Mouse (Mus musculus) kidney, embryonic 16.5 days (tissue): ENCODE measurements around the gene Zswim3. TPM values are rescaled to one million over a fixed set of nuclear protein-coding genes. Genes with fewer than 3 reads are reported as not detected.
"Not testable (repeated sequence)": the region's sequence is repeated elsewhere in the genome, so short reads cannot be mapped to it uniquely, and the experiment has no call there.

Experiments used
- ATAC-seq: fragments of 200-750 bp; cut with Nextera tagmentation; 2 replicates; pipeline ENCODE4 v1.8.0; 2017; ENCODE audit warnings: moderate TSS enrichment; ENCODE audit not compliant: low FRiP score, low TSS enrichment
- H3K27ac ChIP-seq: fragments of 300-500 bp; sonication (generic); 2 replicates; pipeline ENCODE4 v1.5.1; 2014; ENCODE audit warnings: low read length
- H3K27me3 ChIP-seq: fragments of 300-500 bp; sonication (generic); 2 replicates; pipeline ENCODE4 v1.6.1; 2014; ENCODE audit warnings: low read length, control low read depth, mixed read lengths; ENCODE audit not compliant: insufficient read depth
- H3K36me3 ChIP-seq: fragments of 300-500 bp; sonication (generic); 2 replicates; pipeline ENCODE4 v1.6.1; 2014; ENCODE audit warnings: low read length, control low read depth, mixed read lengths; ENCODE audit not compliant: insufficient read depth
- H3K4me1 ChIP-seq: fragments of 300-500 bp; sonication (generic); 2 replicates; pipeline ENCODE4 v1.6.1; 2014; ENCODE audit warnings: low read length, control low read depth, mixed read lengths; ENCODE audit not compliant: insufficient read depth
- H3K4me2 ChIP-seq: fragments of 300-500 bp; sonication (generic); replicated peaks from 2 replicates; pipeline ENCODE4 v1.6.1; 2014; ENCODE audit warnings: low read depth, low read length
- H3K4me3 ChIP-seq: fragments of 300-500 bp; sonication (generic); 2 replicates; pipeline ENCODE4 v1.5.1; 2014; ENCODE audit warnings: mild to moderate bottlenecking, low read length
- H3K9ac ChIP-seq: fragments of 300-500 bp; sonication (generic); replicated peaks from 2 replicates; pipeline ENCODE4 v1.6.1; 2014; ENCODE audit warnings: low read length
- H3K9me3 ChIP-seq: fragments of 300-500 bp; sonication (generic); 2 replicates; pipeline ENCODE4 v1.6.1; 2016; ENCODE audit warnings: low read length, control low read depth
- WGBS: fragments of 180-500 bp; shearing (Covaris S2); extraction: QIAGEN DNeasy Blood & Tissue Kit; methylation state at CpG from one replicate; pipeline ENCODE4 v1.1.7; 2014; 5-methylcytosine and 5-hydroxymethylcytosine counted together
- polyA plus RNA-seq: library from polyadenylated mRNA; unstranded; fragments of >200 nt; fragmentation: Nextera tagmentation; extraction: Ambion mirVana; gene quantifications from 2 replicates; pipeline ENCODE4 v1.2.1, GENCODE M21; 2015

The Zswim3 gene
- polyA plus RNA-seq, 1 experiment from 2014 or later, result 11.9 TPM

GRCm38 (mm10) chr2:164832748-164833301 lies 27.9 kb downstream of the Zswim3 start, which contains the start of gene Ctsa:
TSS of gene Ctsa (plus strand) at chr2:164832873.
- Histone ChIP-seq H3K27ac (peak within 1 kb of the TSS; percentile 84), H3K27me3 (no peaks in the 10 kb centered on the region), H3K9me3 (no peaks in the 10 kb centered on the region), H3K9ac (peak within 1 kb of the TSS; percentile 81), H3K4me3 (peak within 1 kb of the TSS; percentile 70), H3K4me2 (peak within 1 kb of the TSS; percentile 94), H3K36me3 (peaks cover 12% of the 10 kb centered on the region; the same call in 1 of the 2 replicates), H3K4me1 (peaks cover 9% of the 10 kb centered on the region)
- whole genome bisulfite sequencing, result under 1% methylated on average over 35 of the region's 35 CpGs
- peak; percentile 74 for ATAC-seq

GRCm38 (mm10) chr2:164833314-164833959 lies 28.5 kb downstream of the Zswim3 start, which contains the start of gene Neurl2:
TSS of gene Neurl2 (minus strand) at chr2:164833456.
- ATAC-seq, result peak; percentile 73
- Histone ChIP-seq H3K4me3 (peak within 1 kb of the TSS; percentile 70), H3K27ac (peak within 1 kb of the TSS; percentile 84), H3K27me3 (no peaks in the 10 kb centered on the region), H3K36me3 (peaks cover 18% of the 10 kb centered on the region), H3K4me1 (peaks cover 9% of the 10 kb centered on the region), H3K9me3 (no peaks in the 10 kb centered on the region), H3K4me2 (peak within 1 kb of the TSS; percentile 94), H3K9ac (peak within 1 kb of the TSS; percentile 81)
- under 1% methylated on average over 31 of the region's 31 CpGs for WGBS

GRCm38 (mm10) chr2:164834531-164834930 lies 29.6 kb downstream of the Zswim3 start:
- no peak for ATAC-seq
- H3K27me3 ChIP-seq, result no peaks in the 10 kb centered on the region
- H3K4me1 ChIP-seq, result peaks cover 9% of the 10 kb centered on the region
- peak overlapping the region; percentile 70 for H3K4me3 ChIP-seq
- no peaks in the 10 kb centered on the region for H3K9me3 ChIP-seq
- H3K4me2 ChIP-seq, result peak overlapping the region; percentile 94
- H3K9ac ChIP-seq, result peak overlapping the region; percentile 81
- peaks cover 29% of the 10 kb centered on the region for H3K36me3 ChIP-seq
- H3K27ac ChIP-seq, result no peak overlapping the region
- WGBS, result 35% methylated on average over 8 of the region's 8 CpGs

GRCm38 (mm10) chr2:164835164-164835563 lies 30.3 kb downstream of the Zswim3 start:
- no peaks in the 10 kb centered on the region for H3K9me3 ChIP-seq
- ATAC-seq, result no peak
- H3K4me3 ChIP-seq, result no peak overlapping the region
- H3K27ac ChIP-seq, result no peak overlapping the region
- H3K4me1 ChIP-seq, result peaks cover 9% of the 10 kb centered on the region
- H3K36me3 ChIP-seq, result peaks cover 33% of the 10 kb centered on the region
- H3K4me2 ChIP-seq, result peak overlapping the region; percentile 94; the same call in 1 of the 2 replicates
- H3K9ac ChIP-seq, result no peak overlapping the region
- no peaks in the 10 kb centered on the region for H3K27me3 ChIP-seq
- 99% methylated on average over 4 of the region's 4 CpGs for WGBS

- 54% methylated on average over 3 of the region's 3 CpGs for WGBS
- H3K36me3 ChIP-seq, result 0 out of 2 replicates have a peak, but pooled peaks cover 10% of the 10 kb centered on the region
- H3K4me1 ChIP-seq, result no peaks in the 10 kb centered on the region
- H3K27ac ChIP-seq, result no peak overlapping the region
- no peaks in the 10 kb centered on the region for H3K9me3 ChIP-seq
- H3K9ac ChIP-seq, result no peak overlapping the region
- H3K4me2 ChIP-seq, result no peak overlapping the region
- no peak overlapping the region for H3K4me3 ChIP-seq
- ATAC-seq, result no peak
- no peaks in the 10 kb centered on the region for H3K27me3 ChIP-seq
Measured at GRCm38 (mm10) chr2:164845782-164846181, 40.9 kb downstream of the Zswim3 start.

- 37% methylated on average over 8 of the region's 8 CpGs for WGBS
- Histone ChIP-seq H3K4me3 (no peak overlapping the region), H3K9me3 (no peaks in the 10 kb centered on the region), H3K4me1 (no peaks in the 10 kb centered on the region; the same call in 1 of the 2 replicates), H3K27me3 (peaks cover 4% of the 10 kb centered on the region; the same call in 1 of the 2 replicates), H3K9ac (no peak overlapping the region), H3K4me2 (no peak overlapping the region), H3K27ac (no peak overlapping the region), H3K36me3 (0 out of 2 replicates have a peak, but pooled peaks cover 10% of the 10 kb centered on the region)
- ATAC-seq, result no peak
Measured at GRCm38 (mm10) chr2:164850061-164850460, 45.2 kb downstream of the Zswim3 start.

- not testable (repeated sequence) for H3K9me3 ChIP-seq, H3K9ac ChIP-seq, ATAC-seq, H3K36me3 ChIP-seq, H3K27ac ChIP-seq, H3K4me3 ChIP-seq
- H3K4me1 ChIP-seq, result peaks cover 29% of the 10 kb centered on the region
- peaks cover 22% of the 10 kb centered on the region for H3K27me3 ChIP-seq
- 0 out of 2 replicates have a peak overlapping the region, but pooled peaks have one; percentile 94 for H3K4me2 ChIP-seq
- WGBS, result 82% methylated on average over 5 of the region's 5 CpGs
Measured at GRCm38 (mm10) chr2:164855572-164855971, 50.7 kb downstream of the Zswim3 start.

GRCm38 (mm10) chr2:164856309-164857100 lies 51.6 kb downstream of the Zswim3 start:
- H3K4me3 ChIP-seq, result peak overlapping the region; percentile 51
- peak; percentile 36 for ATAC-seq
- no peaks in the 10 kb centered on the region for H3K9me3 ChIP-seq
- peak overlapping the region; percentile 62 for H3K9ac ChIP-seq
- 1% methylated on average over 42 of the region's 42 CpGs for WGBS
- peaks cover 36% of the 10 kb centered on the region for H3K4me1 ChIP-seq
- peaks cover 22% of the 10 kb centered on the region for H3K27me3 ChIP-seq
- H3K27ac ChIP-seq, result no peak overlapping the region
- H3K4me2 ChIP-seq, result peak overlapping the region; percentile 94
- no peaks in the 10 kb centered on the region for H3K36me3 ChIP-seq

- H3K4me1 ChIP-seq, result peaks cover 44% of the 10 kb centered on the region
- under 1% methylated on average over 44 of the region's 47 CpGs for WGBS
- H3K9ac ChIP-seq, result peak within 1 kb of the TSS; percentile 62
- peak within 1 kb of the TSS; percentile 51 for H3K4me3 ChIP-seq
- no peaks in the 10 kb centered on the region for H3K9me3 ChIP-seq
- peaks cover 22% of the 10 kb centered on the region for H3K27me3 ChIP-seq
- no peaks in the 10 kb centered on the region for H3K36me3 ChIP-seq
- no peak within 1 kb of the TSS for H3K27ac ChIP-seq
- ATAC-seq, result peak; percentile 76
- H3K4me2 ChIP-seq, result peak within 1 kb of the TSS; percentile 94
Measured at GRCm38 (mm10) chr2:164857101-164857821, 52.4 kb downstream of the Zswim3 start, which contains the start of gene Pltp. TSS of gene Pltp (minus strand) at chr2:164857711.
